Mouse (Mus musculus): ENCODE data around the gene Cmip.

Cmip gene

GRCm38 (mm10) chr8:117257821-117258575 is 1.1 kb downstream of the Cmip start:
- DNase-seq (ENCODE audit: low spot score in 2 of 2): peak; percentile 48 to 49

DNA sequence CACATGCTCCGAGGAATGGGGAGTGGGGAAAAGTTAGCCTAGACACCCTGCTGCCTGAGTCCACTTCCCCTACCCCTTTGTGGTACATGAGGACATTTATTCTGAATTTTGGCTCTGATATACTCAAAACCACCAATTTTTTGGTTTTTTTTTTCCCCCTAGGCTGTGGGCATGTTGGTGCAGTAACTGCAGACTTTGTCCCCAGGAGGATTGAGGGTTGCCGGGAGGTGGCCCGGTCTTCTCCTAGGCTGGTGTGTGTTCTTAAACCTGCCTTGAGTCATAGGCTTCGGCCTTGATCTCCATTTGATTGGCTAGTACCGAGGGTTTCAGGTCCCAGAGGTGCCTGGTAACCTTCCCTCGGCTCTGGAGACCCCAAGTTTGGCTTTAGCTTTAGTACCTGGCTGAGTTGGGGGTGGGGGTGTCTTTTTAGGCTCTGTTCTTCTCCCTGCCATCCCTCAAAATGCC is 1.7 kb downstream of the Cmip start:
- peak in 1 of 2 experiments; percentile 29 for DNase-seq (ENCODE audit: low spot score in 2 of 2)

GRCm38 (mm10) chr8:117259431-117260001 is 2.7 kb downstream of the Cmip start:
- peak in 1 of 2 experiments; percentile 8 for DNase-seq (ENCODE audit: low spot score in 2 of 2)

GRCm38 (mm10) chr8:117260234-117260929 is 3.5 kb downstream of the Cmip start:
- DNase-seq (ENCODE audit: low spot score in 2 of 2): no peak

DNA sequence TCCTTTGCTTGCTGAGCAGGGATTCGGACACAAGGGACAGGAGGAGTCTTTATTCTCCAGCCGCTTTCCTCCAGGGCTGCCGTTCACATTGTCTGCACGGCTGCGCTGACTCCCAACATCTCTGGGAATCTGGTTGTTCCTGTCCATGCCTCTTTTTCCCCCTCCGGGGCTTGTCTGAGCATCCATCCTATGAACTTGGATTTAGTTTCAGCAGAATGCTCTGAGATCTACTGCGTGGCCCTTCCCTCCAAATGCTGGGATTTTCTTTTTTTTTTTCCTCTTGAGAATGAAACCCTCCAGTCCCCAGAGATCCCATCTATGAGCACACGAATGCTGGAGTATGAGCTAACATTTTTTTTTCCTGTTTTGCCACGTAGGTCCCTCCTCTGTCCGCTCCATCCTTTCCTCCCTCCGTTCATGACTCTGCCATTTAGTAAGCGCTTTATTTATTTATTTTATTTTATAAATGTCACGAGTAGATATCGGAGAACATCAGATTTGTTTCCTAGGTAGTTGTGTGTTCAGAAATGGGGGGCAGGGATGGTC is 4.1 kb downstream of the Cmip start:
- DNase-seq (ENCODE audit: low spot score in 2 of 2): no peak

- no peak for DNase-seq (ENCODE audit: low spot score in 2 of 2)
These were observed 4.8 kb downstream of the Cmip start for GRCm38 (mm10) chr8:117261702-117262101.

- no peak for DNase-seq (ENCODE audit: low spot score in 2 of 2)
These were observed 5.8 kb downstream of the Cmip start for GRCm38 (mm10) chr8:117262685-117263084.

- DNase-seq (ENCODE audit: low spot score in 2 of 2): no peak
These were observed 6.6 kb downstream of the Cmip start for GRCm38 (mm10) chr8:117263442-117263841.

GRCm38 (mm10) chr8:117265079-117265478 is 8.2 kb downstream of the Cmip start:
- DNase-seq (ENCODE audit: low spot score in 2 of 2): no peak

DNA sequence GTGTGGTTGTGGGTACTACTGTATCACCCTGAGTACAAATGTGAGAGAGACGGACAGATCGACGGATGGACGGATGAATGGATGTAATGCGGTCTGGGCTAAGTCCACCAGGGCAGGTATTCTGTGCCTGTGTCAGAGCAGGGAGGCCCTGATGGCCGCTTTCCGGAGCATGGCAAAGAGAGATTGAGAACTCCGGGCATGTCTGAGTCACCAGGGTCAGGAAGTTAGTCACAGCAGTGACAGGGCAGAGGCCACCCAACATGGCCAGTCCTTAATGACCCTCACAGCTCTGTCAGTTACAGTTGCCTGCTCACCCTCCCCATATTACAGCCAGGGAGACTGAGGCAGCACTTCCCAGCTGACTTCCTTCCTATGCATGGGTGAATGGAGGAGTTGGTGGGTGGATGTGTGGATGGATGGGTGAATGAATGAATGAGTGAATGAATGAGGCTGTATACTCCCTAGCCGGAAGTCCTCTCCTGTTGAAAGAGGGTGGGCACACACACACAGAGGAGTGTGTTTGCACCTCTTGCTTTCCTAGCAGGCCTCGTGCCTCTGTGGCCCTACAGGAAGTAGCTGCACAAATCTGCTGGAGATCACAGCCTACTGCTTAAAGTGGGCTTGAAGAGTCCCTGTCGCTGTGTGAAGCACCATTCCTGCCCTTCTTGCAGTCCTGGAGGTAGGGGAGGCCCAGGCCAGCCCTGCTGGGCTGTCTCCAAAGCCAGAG is 10.7 kb downstream of the Cmip start:
- DNase-seq (ENCODE audit: low spot score in 2 of 2): no peak

GRCm38 (mm10) chr8:117278234-117278633 is 21.4 kb downstream of the Cmip start:
- no peak for DNase-seq (ENCODE audit: low spot score in 2 of 2)

- DNase-seq (ENCODE audit: low spot score in 2 of 2): no peak
These were observed 21.8 kb downstream of the Cmip start for GRCm38 (mm10) chr8:117278668-117279132.

GRCm38 (mm10) chr8:117280488-117280887 is 23.6 kb downstream of the Cmip start:
- DNase-seq (ENCODE audit: low spot score in 2 of 2): no peak

GRCm38 (mm10) chr8:117281676-117282075 is 24.8 kb downstream of the Cmip start:
- no peak for DNase-seq (ENCODE audit: low spot score in 2 of 2)

DNA sequence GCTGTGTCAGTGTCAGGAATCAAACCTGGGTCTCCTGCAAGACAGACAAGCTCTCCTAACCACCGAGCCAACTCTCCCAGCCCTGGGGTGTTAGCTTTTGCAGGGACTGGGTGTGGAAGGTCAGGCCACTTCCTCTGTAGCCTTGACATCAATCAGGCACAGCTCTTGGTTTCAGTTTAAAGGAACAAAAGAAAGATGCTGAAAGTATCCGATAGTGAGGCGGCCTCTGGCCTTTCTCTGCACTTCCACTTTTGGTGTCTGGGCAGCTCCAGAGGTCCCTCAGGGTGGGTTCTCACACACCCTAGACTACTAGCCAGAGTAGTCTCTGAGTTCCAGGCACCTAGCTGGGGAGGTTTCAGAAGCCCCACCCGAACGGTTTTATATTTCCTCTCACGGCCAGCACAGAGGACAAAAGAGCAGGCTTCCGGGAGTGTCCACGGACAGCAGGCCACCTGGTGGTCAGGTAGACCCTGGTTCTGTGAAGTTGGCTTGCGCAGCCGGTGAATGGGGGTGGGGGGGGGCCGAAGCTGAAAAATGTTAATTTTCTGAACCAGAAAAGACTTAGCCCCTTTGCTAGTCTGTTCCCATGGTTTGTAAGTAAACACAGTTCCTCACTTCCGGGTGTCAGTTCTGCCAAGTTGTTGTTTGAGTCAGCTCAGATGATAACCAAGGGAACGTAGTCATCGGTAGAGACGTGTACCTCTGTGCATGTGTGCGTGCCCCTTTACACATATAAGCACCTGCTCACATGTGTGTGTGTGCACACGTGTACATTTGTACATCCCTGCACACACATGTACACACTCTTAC is 25.5 kb downstream of the Cmip start:
- DNase-seq (ENCODE audit: low spot score in 2 of 2): peak; percentile 46 to 54

DNA sequence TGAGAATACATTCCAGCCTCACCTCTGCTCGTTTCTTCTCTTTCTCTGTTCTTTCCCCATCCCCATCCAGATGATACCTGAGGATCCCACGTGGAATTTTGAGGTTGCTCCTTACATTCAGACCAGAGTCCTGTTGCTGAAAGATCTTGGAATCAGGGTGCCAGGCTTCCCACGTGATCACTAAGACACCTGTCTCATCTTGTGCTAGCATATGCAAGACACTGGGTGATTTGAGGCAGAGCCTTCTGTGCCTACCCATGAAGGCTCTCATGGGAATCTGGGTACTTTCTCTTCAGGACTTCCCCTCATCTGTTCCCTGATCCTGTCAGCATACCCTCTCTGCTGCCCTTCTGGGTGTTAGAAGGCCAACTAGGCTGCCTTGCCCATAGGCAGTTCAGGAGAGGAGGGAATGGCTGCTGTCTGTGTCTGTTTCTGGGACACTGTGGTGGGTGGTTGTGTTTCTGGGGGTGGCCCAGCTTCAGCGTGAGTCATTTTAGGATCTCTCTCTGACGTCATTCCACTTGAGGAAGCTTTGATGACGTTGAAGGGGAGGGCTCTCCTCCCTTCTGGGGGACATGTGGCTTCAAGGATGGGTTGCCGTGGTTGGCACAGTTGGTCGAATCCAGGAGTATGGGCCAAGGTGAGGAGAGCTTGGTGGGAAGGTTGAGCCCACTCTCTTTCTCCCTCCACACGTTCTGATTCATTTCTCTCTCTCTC is 28.1 kb downstream of the Cmip start:
- no peak for DNase-seq (ENCODE audit: low spot score in 2 of 2)

GRCm38 (mm10) chr8:117287966-117288365 is 31.1 kb downstream of the Cmip start:
- peak; percentile 67 to 74 for DNase-seq (ENCODE audit: low spot score in 2 of 2)

DNA sequence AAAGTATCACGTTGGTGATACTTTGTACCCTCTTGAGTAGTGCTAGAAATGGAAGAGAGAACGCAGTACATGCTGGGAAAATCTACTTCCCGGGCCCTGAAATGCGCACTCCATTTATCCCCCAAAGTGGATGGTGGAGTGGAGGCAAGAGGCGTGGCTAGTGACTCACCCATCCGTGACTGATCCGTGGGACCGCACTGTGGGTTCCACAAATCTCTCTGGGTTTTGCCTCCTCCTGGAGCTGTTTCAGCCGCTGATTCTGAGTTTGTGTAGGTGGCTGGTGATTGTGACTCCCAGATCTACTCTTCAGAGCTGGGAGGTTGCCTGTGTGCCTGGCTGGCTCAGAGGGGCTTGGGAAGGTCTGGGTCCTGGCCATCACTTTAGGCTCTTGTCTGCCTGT is 32.2 kb downstream of the Cmip start:
- no peak for DNase-seq (ENCODE audit: low spot score in 2 of 2)

- no peak for DNase-seq (ENCODE audit: low spot score in 2 of 2)
These were observed 33.6 kb downstream of the Cmip start for GRCm38 (mm10) chr8:117290506-117290905.

DNA sequence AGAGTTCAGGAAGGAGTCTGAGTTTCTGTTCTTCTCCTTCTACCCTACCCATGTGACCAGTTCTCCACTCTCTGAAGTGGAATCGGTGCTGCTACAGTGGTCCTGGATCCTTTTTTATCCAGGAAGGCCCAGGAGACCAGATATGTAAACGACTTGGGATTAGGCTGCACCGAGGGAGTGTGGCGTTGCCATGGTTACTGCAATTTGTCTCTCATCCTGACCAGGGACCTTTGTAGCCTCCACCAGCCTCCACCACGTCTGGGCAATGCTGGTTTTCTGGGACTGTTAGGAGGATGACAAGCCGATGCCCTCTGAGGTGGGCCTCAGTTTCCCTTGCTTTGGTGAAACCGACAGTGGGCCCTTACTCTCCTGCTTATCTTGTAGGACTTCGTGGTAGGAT is 35.4 kb downstream of the Cmip start:
- no peak for DNase-seq (ENCODE audit: low spot score in 2 of 2)

Measured in spleen, postnatal 36 days (tissue).